Mouse (Mus musculus): ENCODE measurements around the gene Prkch. TPM values are rescaled to one million over a fixed set of nuclear protein-coding genes. Genes with fewer than 3 reads are reported as not detected.

The Prkch gene
- total RNA-seq, 2 experiments from 2014 or later: 2.9 to 4.0 TPM

DNA sequence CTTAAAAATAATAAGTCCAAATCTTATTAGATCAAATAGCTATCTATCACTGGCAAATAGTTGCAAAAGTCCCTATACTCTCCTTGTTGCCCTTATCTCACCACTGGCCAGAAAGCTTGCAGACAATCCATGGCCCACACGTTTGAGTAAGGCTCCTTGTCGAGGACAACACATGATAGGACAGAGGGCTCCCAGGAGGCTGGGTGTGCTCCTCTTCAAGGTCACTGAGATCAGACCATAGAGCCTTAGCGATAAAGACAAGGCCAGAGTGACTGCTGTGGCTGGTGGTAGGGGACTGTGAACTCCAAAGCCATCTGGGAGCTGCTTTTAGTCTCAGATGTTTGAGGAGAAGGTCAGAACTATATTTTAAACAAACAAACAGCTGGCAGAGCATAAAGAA is 158.0 kb downstream of the Prkch start:
- no peak for DNase-seq (ENCODE audit: extremely low spot score in 1 of 2, low spot score in 1 of 2)

DNA sequence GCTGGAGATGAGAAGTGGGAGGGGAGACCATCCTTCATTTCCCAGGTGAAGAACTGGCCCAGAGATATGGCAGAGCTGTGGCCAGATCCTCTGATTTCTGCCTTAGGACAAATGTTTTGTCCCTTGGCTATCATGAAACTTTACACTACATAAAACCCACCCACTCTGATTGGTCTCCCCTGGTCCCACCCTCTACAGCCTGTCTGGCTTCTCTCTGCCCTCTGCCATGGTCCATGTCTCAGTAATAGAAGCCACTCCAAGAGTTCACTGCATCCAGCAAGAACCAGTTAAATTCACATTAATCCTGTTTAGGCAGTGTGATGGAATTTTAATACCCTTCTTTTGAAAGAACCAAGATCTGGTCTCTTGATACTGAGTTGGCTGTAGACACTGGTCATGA is 158.5 kb downstream of the Prkch start:
- DNase-seq (ENCODE audit: extremely low spot score in 1 of 2, low spot score in 1 of 2): no peak

DNA sequence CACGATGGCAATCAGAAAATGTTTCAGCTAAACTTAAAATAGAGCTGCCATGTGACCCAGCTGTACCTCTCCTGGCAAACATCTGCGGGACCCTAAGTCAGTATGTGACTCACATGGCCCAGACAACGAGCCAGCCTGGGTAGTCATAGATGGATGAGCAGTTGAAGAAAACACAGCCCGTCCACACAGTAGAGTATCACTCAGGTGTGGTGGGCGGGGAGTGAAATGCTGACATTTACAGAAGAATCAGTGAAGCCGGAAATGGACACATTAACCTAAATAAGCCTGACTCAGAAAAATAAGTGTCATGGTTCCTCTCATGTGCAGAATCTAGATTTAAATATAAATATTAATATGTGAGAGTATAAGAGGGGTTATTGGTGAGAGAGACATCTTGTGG is 161.5 kb downstream of the Prkch start:
- DNase-seq (ENCODE audit: extremely low spot score in 1 of 2, low spot score in 1 of 2): no peak

DNA sequence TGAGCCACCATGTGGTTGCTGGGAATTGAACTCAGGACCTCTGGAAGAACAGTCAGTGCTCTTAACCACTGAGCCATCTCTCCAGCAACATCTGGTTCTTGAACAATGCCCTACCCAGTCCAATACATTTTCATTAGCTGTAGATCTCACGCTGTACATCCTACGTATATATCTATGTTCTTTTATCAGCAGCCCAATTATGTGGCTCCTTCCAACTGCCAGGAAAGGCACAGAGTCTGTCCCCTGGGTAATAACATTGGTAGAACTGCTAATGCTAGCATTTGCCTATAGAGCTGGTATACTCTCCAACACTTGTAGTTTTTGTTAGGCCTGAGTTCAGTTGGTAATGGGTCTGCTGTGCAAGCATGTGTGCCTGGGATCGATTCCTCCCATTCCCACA is 163.8 kb downstream of the Prkch start:
- no peak for DNase-seq (ENCODE audit: extremely low spot score in 1 of 2, low spot score in 1 of 2)

DNA sequence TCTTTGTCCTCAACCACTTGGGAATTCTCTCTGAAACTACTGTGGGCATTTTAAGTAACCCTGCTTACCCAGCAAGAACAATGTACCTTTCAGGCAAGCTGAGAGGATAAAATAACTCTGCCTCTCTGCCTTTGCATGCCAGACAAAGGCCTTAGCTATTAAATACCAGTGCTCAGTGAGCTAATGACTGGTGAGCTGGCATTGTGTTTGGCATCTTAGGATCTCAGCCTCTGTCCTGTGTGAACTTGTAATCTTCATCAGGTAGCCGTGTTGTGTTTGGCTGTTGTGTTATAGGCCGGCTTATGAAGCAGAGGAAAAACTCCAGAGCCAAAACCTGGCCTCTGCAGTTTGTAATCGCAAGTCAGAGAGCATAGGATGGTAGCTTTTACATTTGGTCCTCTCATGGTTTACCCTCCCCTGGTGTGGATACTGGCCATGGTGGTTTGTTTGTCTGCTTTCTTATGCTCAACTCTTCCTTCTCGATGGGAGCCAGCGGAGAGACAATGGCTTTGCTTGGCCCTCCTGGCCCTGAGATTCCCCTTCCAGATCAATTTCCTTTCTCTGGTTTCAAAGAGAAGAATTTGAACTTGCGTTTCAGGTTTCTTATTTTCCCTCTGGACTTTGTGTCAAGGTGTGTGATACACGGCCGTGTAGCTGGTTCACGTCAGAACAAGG is 170.0 kb downstream of the Prkch start:
- DNase-seq (ENCODE audit: extremely low spot score in 1 of 2, low spot score in 1 of 2): no peak

DNA sequence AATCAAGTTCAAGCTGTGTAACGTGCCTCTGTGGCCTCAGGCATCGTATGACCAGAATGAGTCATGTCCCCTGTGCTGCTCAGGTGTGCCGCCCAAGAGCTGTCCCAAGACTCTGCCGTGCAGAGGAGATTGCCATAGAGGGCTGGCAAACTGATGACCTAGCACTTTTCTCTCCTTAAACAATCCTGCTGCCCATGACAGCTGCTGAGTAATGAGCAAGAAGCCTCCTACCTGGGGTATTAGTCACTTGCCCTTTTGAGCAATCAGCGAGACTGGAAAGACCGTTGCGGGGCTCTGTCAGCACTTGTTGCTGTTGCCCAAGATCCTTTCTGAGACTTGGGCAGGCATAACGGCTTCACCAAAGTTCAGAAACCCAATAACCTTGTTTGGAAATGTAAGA is 171.1 kb downstream of the Prkch start:
- no peak for DNase-seq (ENCODE audit: extremely low spot score in 1 of 2, low spot score in 1 of 2)

DNA sequence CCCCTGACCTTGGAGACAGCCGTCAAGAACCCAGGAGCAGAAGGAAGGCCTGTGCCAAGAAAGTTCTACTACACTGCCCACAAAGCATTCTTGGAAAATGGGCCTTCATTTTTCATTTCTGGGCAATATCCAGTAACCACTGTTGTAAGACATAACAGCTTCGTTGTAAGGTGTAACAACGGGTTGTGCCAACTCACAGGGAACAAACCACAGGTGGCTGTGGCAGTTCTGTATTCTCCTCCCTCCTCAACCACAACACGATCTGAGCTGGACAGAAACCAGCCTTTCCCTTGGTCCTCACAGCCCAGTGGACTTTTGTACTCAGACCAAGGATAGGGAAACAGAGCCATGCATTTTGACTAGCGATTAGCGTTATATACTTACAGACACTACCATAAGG is 171.9 kb downstream of the Prkch start:
- no peak for DNase-seq (ENCODE audit: extremely low spot score in 1 of 2, low spot score in 1 of 2)

DNA sequence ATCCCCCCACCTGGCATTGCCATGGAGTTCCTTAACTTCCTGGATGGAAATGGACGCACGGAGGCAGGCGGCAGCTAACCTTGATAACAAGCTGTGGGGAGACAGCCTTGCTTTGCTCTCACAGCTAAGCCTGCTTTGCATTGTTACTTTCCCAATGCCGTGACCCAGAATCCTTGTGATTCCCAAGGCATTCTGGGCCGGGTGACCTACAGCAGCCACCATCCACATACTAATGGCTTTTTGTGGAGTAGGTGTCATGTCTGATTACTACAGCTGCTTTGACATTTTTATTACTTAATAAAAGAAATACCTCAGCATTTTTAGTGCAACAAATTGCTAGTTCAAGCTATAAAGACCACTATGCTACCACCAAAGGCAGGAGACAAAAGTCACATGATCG is 177.4 kb downstream of the Prkch start:
- DNase-seq (ENCODE audit: extremely low spot score in 1 of 2, low spot score in 1 of 2): no peak

DNA sequence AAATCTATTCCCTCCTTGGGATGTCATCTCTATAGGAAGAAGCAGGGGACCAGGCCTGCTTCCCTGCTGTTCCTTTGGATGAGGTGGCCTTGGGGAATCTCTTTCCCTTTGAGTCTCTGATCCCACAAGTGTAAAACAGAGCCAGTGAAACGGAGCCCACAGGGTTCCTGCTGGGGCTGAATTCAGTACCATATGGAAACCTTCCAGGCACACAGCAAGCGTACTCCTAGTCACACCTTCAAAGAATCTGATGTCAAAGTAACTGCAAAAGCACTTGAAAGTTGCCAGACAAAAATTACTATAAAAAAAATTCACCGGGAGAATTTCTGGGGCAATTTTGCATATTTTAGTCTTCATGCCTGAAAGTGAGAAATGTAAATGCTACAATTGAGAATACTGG is 178.2 kb downstream of the Prkch start:
- no peak for DNase-seq (ENCODE audit: extremely low spot score in 1 of 2, low spot score in 1 of 2)

DNA sequence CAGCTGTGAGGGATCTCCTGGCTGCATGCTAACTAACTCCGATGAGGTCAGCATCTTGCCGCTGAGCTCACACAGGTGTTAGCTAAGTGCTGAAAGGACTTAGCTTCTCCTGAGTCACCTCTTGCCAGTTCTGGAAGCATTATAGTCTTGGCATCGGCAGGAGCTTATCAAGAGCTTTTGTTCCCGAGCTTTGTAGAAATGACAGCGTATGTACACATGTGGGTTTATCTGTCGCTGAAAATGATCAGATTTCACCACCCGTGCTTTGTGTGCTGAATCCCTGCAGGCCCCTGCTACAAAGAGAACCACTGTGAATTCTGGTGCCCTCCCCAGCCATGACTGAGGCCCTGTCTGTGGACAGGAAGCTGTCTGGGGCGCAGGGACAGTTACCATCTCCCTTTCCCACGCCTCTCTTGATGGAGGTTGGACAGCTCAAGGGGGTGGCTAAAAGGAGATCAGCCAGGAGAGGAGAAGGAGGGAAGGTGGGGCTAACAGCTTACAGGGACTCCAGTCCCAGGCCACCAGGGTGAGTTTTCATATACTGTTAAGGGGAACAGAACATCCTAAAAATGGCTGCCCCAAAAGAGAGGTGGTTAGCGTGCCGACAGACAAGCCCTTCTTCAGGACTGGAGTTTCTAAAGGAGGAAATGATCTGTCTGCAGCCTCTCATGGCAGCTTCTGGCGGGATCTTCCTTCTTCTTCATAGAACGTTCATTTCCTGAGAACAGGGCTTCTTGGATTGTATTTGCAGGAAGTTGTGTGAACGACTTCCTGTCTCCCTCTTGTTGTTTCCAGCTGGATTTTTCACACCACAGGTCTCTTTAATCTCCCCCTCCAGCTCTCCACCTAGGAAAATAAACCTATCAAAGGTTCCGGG is 180.3 kb downstream of the Prkch start:
- no peak for DNase-seq (ENCODE audit: extremely low spot score in 1 of 2, low spot score in 1 of 2)

DNA sequence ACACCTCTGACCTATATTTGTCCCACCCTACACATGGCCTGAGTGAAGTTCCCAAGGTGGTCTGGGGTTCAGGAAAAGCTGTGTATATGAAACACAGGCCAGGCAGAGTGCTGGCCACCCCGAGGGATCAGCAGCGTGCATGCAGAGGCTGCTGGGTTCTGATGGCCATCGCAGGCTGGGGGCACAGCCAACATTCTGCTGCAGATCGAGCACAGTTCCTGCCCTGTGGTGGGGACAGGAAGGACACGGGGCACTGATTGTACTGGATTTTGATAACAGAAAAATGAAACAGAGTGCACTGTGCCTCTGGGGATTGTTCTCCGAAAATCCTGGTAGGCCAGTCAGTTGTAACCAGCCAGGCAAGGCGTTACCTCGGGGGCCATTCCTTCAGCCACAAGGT is 181.6 kb downstream of the Prkch start:
- no peak for DNase-seq (ENCODE audit: extremely low spot score in 1 of 2, low spot score in 1 of 2)

DNA sequence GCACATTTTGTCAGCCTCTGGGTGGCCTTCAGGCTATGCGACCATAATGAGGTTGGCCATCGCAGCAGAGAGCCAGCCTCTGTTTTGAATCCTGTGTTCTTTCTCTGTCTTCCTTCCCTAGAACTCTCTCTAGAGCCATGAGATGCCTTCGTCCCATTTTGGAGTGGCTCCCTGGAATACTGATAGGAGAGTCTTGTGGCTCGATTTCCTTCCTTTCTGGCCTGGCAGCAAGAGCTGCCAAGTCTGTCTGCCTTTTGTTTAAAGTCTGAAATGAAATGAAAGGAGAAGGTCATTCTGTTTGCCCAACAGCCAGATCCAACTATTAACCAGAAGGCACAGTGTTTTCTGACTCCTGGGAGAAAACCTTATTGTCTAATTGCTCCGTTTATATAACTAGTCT is 184.2 kb downstream of the Prkch start:
- no peak for DNase-seq (ENCODE audit: extremely low spot score in 1 of 2, low spot score in 1 of 2)

DNA sequence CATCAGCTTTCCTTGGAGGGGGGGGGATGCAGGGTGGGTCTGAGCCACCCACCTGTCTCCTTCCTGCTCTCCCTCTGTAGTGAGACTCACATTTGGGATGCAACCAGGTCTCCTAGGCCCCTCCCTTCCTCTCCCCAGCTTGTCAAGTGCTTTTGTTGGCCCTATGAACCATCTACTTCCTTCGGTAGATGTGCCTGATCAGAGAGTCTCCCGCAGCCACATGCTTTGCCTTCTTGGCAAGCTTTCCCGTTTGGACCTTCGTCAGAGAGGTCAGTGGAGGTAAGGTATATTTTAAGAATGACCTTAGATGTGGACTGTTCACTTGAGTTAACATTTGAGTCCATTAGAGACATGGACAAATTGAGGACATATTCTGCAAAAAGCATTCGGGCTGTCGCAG is 184.9 kb downstream of the Prkch start:
- DNase-seq (ENCODE audit: extremely low spot score in 1 of 2, low spot score in 1 of 2): no peak

DNA sequence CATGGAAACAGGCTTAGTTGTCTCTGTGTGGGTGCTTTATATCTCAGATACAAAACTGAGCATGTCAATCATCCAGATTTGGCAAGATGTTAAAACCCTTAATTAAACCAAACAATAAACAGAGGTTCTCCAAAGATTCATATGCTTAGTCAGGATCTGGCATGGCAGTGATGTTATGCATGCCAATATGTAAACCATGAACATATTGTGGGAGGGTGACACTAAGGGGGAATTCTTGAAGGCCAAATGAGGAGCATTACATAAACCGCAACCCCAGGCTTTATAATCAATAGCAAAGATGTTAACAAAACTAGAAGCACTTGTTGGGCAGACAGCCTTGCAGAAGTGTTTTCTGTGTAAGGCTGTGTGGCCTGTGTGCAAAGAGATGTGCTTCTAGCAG is 186.2 kb downstream of the Prkch start:
- DNase-seq (ENCODE audit: extremely low spot score in 1 of 2, low spot score in 1 of 2): no peak

DNA sequence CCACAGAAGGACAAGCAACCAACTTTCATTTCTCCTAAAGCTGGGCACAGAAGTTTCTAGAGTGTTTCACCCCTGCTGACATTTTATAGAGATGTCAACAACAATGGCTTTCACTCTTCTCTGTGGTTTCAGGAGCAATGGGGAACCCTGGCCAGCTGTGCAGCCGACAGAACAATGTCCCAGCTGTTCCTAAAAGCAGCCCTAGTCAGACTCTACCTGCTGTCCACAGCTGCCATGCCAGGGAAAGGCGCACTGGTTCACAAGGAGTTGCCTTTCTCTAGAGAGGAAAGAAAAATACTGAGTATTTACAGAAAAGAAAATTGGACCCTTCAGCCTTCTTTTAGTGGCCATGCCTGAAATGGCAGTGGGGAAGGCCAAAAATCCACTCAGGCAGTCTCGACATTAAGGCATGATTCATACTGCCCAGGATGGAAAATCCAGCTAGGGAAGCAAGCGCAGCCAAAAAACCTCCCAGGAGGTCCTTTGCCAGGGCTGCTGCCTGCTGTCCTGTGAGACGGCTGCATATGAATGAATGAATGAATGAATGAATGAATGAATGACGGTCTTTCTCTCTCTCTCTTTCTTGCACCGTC is 190.3 kb downstream of the Prkch start:
- DNase-seq (ENCODE audit: extremely low spot score in 1 of 2, low spot score in 1 of 2): no peak

DNA sequence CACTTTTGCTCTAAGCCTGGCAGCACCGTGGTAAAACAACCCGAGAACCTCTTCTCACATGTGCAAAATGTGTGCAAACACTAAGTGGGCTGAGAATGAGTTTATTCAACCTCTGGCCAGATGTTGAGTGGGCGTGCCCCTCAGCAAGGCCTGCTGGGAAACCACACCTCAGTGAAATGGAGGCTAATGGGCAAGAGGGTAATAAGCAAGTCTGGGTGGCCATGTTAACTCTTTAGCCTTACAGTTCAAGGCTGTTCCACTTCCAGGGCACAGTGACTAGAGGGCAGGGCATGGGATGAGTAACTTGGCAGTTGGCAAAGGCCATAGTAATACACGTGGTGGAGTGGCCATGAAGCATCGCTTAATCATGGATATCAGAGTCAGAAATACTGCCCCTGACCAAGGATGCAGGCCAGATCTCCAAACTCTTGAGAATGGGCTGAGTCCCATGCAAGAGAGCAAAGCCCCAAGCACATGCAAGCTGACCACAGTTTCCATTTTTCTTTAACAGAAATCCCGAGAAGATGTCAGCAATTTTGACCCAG is 191.9 kb downstream of the Prkch start:
- no peak for DNase-seq (ENCODE audit: extremely low spot score in 1 of 2, low spot score in 1 of 2)

DNA sequence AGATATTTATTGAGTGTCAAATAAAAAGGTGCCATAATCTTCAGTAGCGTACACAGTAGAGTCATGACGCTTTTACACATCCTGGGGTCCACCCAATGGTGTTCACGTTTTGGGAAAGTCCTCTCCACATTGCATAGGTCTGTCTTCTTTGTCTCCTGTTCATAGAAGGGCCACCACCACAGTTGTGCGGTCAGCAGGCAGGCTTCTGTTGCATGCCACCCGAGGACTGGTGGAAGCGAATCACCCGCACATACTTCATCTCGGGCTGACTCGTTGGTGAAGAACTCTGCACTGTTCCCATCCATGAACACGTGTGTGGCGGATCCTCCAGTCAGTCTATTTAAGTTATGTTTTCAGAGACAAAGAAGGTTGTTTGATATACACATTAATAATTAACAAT is 193.1 kb downstream of the Prkch start:
- no peak for DNase-seq (ENCODE audit: extremely low spot score in 1 of 2, low spot score in 1 of 2)

DNA sequence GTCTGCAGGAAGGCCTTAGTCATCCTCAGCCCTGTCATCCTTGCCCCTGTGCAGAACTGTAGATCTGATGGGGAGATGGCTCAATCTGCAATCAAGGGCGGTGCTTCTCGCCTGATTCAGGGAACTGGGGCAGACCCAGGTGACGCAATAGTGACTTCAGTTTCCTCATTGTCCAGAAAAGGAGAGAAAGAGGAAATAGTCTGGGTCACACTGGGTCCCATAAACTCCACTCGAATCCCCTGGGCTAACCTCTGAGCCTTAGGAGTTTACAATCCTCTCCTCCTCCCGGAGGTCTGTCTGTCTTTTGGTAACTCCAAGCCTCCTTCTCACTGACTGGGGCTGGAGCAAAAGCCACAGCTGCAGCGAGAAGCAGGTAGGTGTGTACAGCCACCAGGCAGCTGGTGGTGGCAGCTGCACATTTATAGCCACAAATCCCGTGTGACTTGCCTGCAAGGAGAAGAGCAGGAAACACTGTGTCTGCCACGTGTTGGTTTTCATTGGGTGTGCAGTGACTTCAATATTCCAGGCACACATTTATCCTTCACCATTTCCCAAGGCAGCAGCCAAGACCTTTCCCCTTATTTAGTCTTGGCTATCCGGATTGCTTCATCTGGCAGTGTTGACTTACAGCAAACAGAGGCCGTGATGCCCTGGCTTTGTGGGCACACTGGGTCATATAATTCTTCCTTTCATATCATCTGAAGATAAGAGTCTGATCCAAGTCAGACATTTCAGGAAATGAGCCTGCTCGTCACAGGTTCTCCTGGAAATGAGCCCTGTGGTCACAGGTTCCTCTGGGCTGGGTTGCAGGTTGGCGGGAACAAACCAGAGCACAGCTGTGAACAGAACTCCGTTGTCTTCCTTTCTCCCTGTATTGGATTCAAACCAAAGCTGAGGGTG is 195.0 kb downstream of the Prkch start:
- DNase-seq (ENCODE audit: extremely low spot score in 1 of 2, low spot score in 1 of 2): no peak

DNA sequence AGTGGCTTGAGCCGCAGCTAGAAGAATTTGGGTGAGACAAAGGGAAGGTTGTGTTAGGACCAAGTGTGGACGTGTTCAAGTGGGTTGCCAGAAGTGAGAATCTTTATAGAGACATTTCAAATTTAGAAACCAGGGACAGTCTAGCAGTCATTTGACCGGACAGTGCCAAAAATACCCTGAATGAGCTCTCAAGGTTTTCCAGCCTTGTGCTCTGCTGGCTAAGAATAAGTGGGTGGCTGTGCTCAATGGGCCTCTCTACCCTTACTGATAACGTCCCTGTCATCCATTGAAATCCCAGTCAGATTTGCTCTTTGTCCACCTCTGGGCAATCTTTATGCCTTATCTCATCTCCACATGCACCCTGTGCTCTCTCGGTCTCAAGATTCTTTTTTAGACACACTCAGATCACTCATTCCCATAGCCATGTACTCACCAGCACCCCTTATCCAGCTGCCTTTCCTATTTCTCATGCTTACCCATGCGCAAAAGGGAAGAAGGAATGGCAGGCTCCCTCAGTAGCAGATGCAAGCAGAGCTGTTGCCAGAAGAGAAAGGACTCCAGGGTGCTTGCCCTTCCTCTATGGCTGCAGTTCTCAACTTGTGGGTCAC is 196.9 kb downstream of the Prkch start:
- no peak for DNase-seq (ENCODE audit: extremely low spot score in 1 of 2, low spot score in 1 of 2)

DNA sequence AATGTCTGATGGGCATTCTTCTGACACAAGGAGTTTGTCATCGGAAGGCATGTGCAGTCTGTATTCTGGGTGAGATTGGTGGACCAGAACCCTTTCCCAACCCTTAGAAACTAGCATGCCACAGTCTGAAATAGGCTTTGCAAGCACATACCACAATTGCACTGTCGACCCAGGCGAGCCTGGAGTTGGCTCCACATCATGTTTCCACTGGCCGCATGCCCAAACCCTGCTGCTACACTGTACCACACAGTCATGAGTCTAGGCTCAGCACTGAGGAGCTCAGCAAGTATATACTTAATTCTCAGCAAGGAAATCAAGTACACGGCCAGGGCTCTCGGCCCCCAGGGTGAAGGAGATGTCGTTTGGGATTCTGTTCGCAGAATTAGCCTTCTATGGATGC is 202.3 kb downstream of the Prkch start:
- DNase-seq (ENCODE audit: extremely low spot score in 1 of 2, low spot score in 1 of 2): peak in 1 of 2 experiments; percentile 42
